Mouse (Mus musculus): Measurements from ENCODE around the gene Ivl. TPM values are rescaled to one million over a fixed set of nuclear protein-coding genes. Genes with fewer than 3 reads are reported as not detected.

The Ivl gene
- polyA plus RNA-seq (2016; fragmentation: Nextera tagmentation; extraction: Ambion mirVana) = 0.14 TPM in 1 of 2 replicates, not detected in the other

GRCm38 (mm10) chr3:92573449-92574041 is at the start of gene Ivl:
Ivl (minus strand) TSS chr3:92573735.
- WGBS = 81% methylated on average over 1 of the region's 1 CpGs
- no peak within 1 kb of the TSS for H3K4me3 ChIP-seq
- no peaks in the 10 kb centered on the region for H3K9me3 ChIP-seq (replicated peaks)

GRCm38 (mm10) chr3:92621560-92621959 is 48.0 kb upstream of the Ivl start, which contains the start of gene Lce6a:
Lce6a (minus strand) TSS chr3:92621660.
- WGBS = 76% methylated on average over 2 of the region's 2 CpGs
- H3K27ac ChIP-seq = no peak within 1 kb of the TSS
- H3K4me2 ChIP-seq (replicated peaks) = no peak within 1 kb of the TSS
- no peak for ATAC-seq (ENCODE audit: low FRiP score)
- H3K27me3 ChIP-seq = no peaks in the 10 kb centered on the region
- no peak within 1 kb of the TSS for H3K4me3 ChIP-seq
- no peaks in the 10 kb centered on the region for H3K9me3 ChIP-seq (replicated peaks)
- no peaks in the 10 kb centered on the region for H3K36me3 ChIP-seq
- H3K4me1 ChIP-seq = no peaks in the 10 kb centered on the region
- no peak within 1 kb of the TSS for H3K9ac ChIP-seq

More at GRCm38 (mm10) chr3:92573449-92574041, at the start of gene Ivl:
- H3K4me2 ChIP-seq (replicated peaks) = no peak within 1 kb of the TSS
- H3K9ac ChIP-seq = no peak within 1 kb of the TSS
- H3K27me3 ChIP-seq = no peaks in the 10 kb centered on the region
- H3K27ac ChIP-seq = no peak within 1 kb of the TSS
- no peaks in the 10 kb centered on the region for H3K36me3 ChIP-seq
- no peak for ATAC-seq (ENCODE audit: low FRiP score)
- no peaks in the 10 kb centered on the region for H3K4me1 ChIP-seq

GRCm38 (mm10) chr3:92609804-92610203 is 36.3 kb upstream of the Ivl start:
- ATAC-seq (ENCODE audit: low FRiP score) = no peak
- Histone ChIP-seq H3K4me2 (replicated peaks) (no peak overlapping the region), H3K36me3 (no peaks in the 10 kb centered on the region), H3K4me3 (no peak overlapping the region), H3K27me3 (no peaks in the 10 kb centered on the region), H3K27ac (no peak overlapping the region), H3K4me1 (no peaks in the 10 kb centered on the region), H3K9me3 (replicated peaks) (no peaks in the 10 kb centered on the region), H3K9ac (no peak overlapping the region)
- whole genome bisulfite sequencing = 70% methylated on average over 1 of the region's 1 CpGs

GRCm38 (mm10) chr3:92607392-92607791 is 33.9 kb upstream of the Ivl start, which contains the start of gene 2210017I01Rik:
2210017I01Rik (minus strand) TSS chr3:92607492.
- H3K9ac ChIP-seq = no peak within 1 kb of the TSS
- no peak within 1 kb of the TSS for H3K4me3 ChIP-seq
- no peaks in the 10 kb centered on the region for H3K9me3 ChIP-seq (replicated peaks)
- no peak for ATAC-seq (ENCODE audit: low FRiP score)
- H3K27me3 ChIP-seq = no peaks in the 10 kb centered on the region
- H3K27ac ChIP-seq = no peak within 1 kb of the TSS
- H3K36me3 ChIP-seq = no peaks in the 10 kb centered on the region
- no peaks in the 10 kb centered on the region for H3K4me1 ChIP-seq
- no peak within 1 kb of the TSS for H3K4me2 ChIP-seq (replicated peaks)

GRCm38 (mm10) chr3:92602169-92602568 is 28.6 kb upstream of the Ivl start:
- 44% methylated on average over 1 of the region's 1 CpGs for WGBS
- Histone ChIP-seq H3K4me2 (replicated peaks) (no peak overlapping the region), H3K4me1 (no peaks in the 10 kb centered on the region), H3K9me3 (replicated peaks) (no peaks in the 10 kb centered on the region), H3K9ac (no peak overlapping the region), H3K36me3 (no peaks in the 10 kb centered on the region), H3K4me3 (no peak overlapping the region), H3K27me3 (no peaks in the 10 kb centered on the region), H3K27ac (no peak overlapping the region)
- no peak for ATAC-seq (ENCODE audit: low FRiP score)

GRCm38 (mm10) chr3:92600456-92600855 is 26.9 kb upstream of the Ivl start:
- no peaks in the 10 kb centered on the region for H3K9me3 ChIP-seq (replicated peaks)
- WGBS = 56% methylated on average over 1 of the region's 1 CpGs
- H3K4me1 ChIP-seq = no peaks in the 10 kb centered on the region

GRCm38 (mm10) chr3:92599973-92600372 is 26.4 kb upstream of the Ivl start:
- H3K4me1 ChIP-seq = no peaks in the 10 kb centered on the region
- no peak for ATAC-seq (ENCODE audit: low FRiP score)
- no peak overlapping the region for H3K9ac ChIP-seq
- H3K9me3 ChIP-seq (replicated peaks) = no peaks in the 10 kb centered on the region
- H3K27ac ChIP-seq = no peak overlapping the region
- no peaks in the 10 kb centered on the region for H3K27me3 ChIP-seq
- H3K4me2 ChIP-seq (replicated peaks) = no peak overlapping the region
- no peaks in the 10 kb centered on the region for H3K36me3 ChIP-seq
- no peak overlapping the region for H3K4me3 ChIP-seq

More at GRCm38 (mm10) chr3:92600456-92600855, 26.9 kb upstream of the Ivl start:
- Histone ChIP-seq H3K4me2 (replicated peaks) (no peak overlapping the region), H3K27me3 (no peaks in the 10 kb centered on the region), H3K4me3 (no peak overlapping the region), H3K9ac (no peak overlapping the region), H3K36me3 (no peaks in the 10 kb centered on the region), H3K27ac (no peak overlapping the region)
- no peak for ATAC-seq (ENCODE audit: low FRiP score)

GRCm38 (mm10) chr3:92598429-92598828 is 24.9 kb upstream of the Ivl start:
- H3K27me3 ChIP-seq = no peaks in the 10 kb centered on the region
- WGBS = 86% methylated on average over 2 of the region's 2 CpGs
- no peak for ATAC-seq (ENCODE audit: low FRiP score)

GRCm38 (mm10) chr3:92588858-92589257 is 15.3 kb upstream of the Ivl start, which contains the start of gene Smcp:
Smcp (minus strand) TSS chr3:92588997.
- no peak within 1 kb of the TSS for H3K4me2 ChIP-seq (replicated peaks)
- ATAC-seq (ENCODE audit: low FRiP score) = no peak
- no peak within 1 kb of the TSS for H3K9ac ChIP-seq
- no peak within 1 kb of the TSS for H3K4me3 ChIP-seq
- no peak within 1 kb of the TSS for H3K27ac ChIP-seq
- no peaks in the 10 kb centered on the region for H3K4me1 ChIP-seq
- no peaks in the 10 kb centered on the region for H3K36me3 ChIP-seq
- H3K9me3 ChIP-seq (replicated peaks) = no peaks in the 10 kb centered on the region
- H3K27me3 ChIP-seq = no peaks in the 10 kb centered on the region
- WGBS = 80% methylated on average over 1 of the region's 1 CpGs

More at GRCm38 (mm10) chr3:92598429-92598828, 24.9 kb upstream of the Ivl start:
- Histone ChIP-seq H3K9ac (no peak overlapping the region), H3K27ac (no peak overlapping the region), H3K9me3 (replicated peaks) (no peaks in the 10 kb centered on the region), H3K4me3 (no peak overlapping the region), H3K4me2 (replicated peaks) (no peak overlapping the region), H3K4me1 (no peaks in the 10 kb centered on the region), H3K36me3 (no peaks in the 10 kb centered on the region)

GRCm38 (mm10) chr3:92587190-92587589 is 13.7 kb upstream of the Ivl start:
- 90% methylated on average over 3 of the region's 3 CpGs for WGBS
- no peak for ATAC-seq (ENCODE audit: low FRiP score)
- no peaks in the 10 kb centered on the region for H3K36me3 ChIP-seq
- no peaks in the 10 kb centered on the region for H3K27me3 ChIP-seq
- no peaks in the 10 kb centered on the region for H3K4me1 ChIP-seq
- H3K4me2 ChIP-seq (replicated peaks) = no peak overlapping the region
- H3K27ac ChIP-seq = no peak overlapping the region
- no peak overlapping the region for H3K9ac ChIP-seq
- no peaks in the 10 kb centered on the region for H3K9me3 ChIP-seq (replicated peaks)
- no peak overlapping the region for H3K4me3 ChIP-seq

GRCm38 (mm10) chr3:92585055-92585454 is 11.5 kb upstream of the Ivl start:
- no peaks in the 10 kb centered on the region for H3K36me3 ChIP-seq
- no peak for ATAC-seq (ENCODE audit: low FRiP score)
- WGBS = 73% methylated on average over 1 of the region's 1 CpGs

GRCm38 (mm10) chr3:92583164-92583826 is 9.8 kb upstream of the Ivl start:
- Histone ChIP-seq H3K9ac (no peak overlapping the region), H3K4me3 (no peak overlapping the region), H3K4me1 (no peaks in the 10 kb centered on the region), H3K9me3 (replicated peaks) (no peaks in the 10 kb centered on the region), H3K4me2 (replicated peaks) (no peak overlapping the region), H3K36me3 (no peaks in the 10 kb centered on the region), H3K27ac (no peak overlapping the region), H3K27me3 (no peaks in the 10 kb centered on the region)
- ATAC-seq (ENCODE audit: low FRiP score) = no peak
- 64% methylated on average over 3 of the region's 3 CpGs for WGBS

More at GRCm38 (mm10) chr3:92585055-92585454, 11.5 kb upstream of the Ivl start:
- Histone ChIP-seq H3K27me3 (no peaks in the 10 kb centered on the region), H3K4me3 (no peak overlapping the region), H3K9me3 (replicated peaks) (no peaks in the 10 kb centered on the region), H3K27ac (no peak overlapping the region), H3K9ac (no peak overlapping the region), H3K4me1 (no peaks in the 10 kb centered on the region), H3K4me2 (replicated peaks) (no peak overlapping the region)

- no peak for ATAC-seq (ENCODE audit: low FRiP score)
- H3K4me1 ChIP-seq = no peaks in the 10 kb centered on the region
- no peak overlapping the region for H3K9ac ChIP-seq
- H3K27ac ChIP-seq = no peak overlapping the region
- H3K27me3 ChIP-seq = no peaks in the 10 kb centered on the region
- H3K4me3 ChIP-seq = no peak overlapping the region
- no peak overlapping the region for H3K4me2 ChIP-seq (replicated peaks)
- no peaks in the 10 kb centered on the region for H3K9me3 ChIP-seq (replicated peaks)
- 79% methylated on average over 1 of the region's 1 CpGs for WGBS
- no peaks in the 10 kb centered on the region for H3K36me3 ChIP-seq
These were observed 6.0 kb upstream of the Ivl start for GRCm38 (mm10) chr3:92579508-92579907.
